Mouse (Mus musculus) cortical plate, adult 2 months (tissue): ENCODE measurements around the gene Trp53i11.

ENCODE experiments used
- CTCF ChIP-seq: fragments of 200-500 bp; IDR thresholded peaks from 2 replicates; pipeline ENCODE4 v1.5.1; 2011; ENCODE audit warnings: mild to moderate bottlenecking, control low read depth, low read length; ENCODE audit not compliant: insufficient read depth; ENCODE audit errors: extremely low read depth
- POLR2A ChIP-seq: fragments of 200-500 bp; IDR thresholded peaks from 2 replicates; pipeline ENCODE4 v1.6.1; 2011; ENCODE audit warnings: mild to moderate bottlenecking, low read length, control low read depth; ENCODE audit not compliant: insufficient read depth; ENCODE audit errors: extremely low read depth

DNA sequence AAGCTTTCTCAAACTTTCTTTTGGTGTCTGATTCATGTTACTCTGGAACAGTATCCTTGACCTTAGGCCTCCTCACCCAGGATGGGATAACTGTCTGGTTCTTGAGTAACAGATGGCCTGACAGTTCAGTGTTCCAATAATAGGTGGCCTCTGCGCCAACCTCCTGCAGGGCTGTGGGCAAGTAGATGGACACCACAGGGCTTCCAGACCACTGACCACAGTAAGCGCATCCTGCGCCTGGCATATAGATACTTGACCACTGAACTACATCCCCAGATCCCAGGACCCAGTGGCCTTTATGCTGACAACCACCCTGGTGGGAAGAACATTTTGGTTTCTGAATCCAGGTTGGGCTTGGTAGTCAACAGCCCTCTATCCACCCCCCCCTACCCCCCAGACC, 32.2 kb downstream of the Trp53i11 start:
- no peak for TF ChIP-seq CTCF
- TF ChIP-seq POLR2A: no peak
